Mouse (Mus musculus) stomach, postnatal 0 days (tissue): ENCODE results near the gene Abcb1a. TPM values are rescaled to one million over a fixed set of nuclear protein-coding genes. Genes with fewer than 3 reads are reported as not detected.
"Not testable (repeated sequence)": the region's sequence is repeated elsewhere in the genome, so short reads cannot be mapped to it uniquely, and the experiment has no call there.

Source experiments
- ATAC-seq: fragments of 200-750 bp; cut with Nextera tagmentation; 2 replicates; pipeline ENCODE4 v1.8.0; 2017; ENCODE audit not compliant: low FRiP score, low TSS enrichment
- DNase-seq: peaks from one replicate; pipeline ENCODE4 v3.0.0-alpha.2; 2016; ENCODE audit warnings: low spot score
- H3K27ac ChIP-seq: fragments of 300-500 bp; sonication (generic); replicated peaks from 2 replicates; pipeline ENCODE4 v1.5.1; 2014; ENCODE audit warnings: mild to moderate bottlenecking, control low read depth
- H3K27me3 ChIP-seq: fragments of 300-500 bp; sonication (generic); 2 replicates; pipeline ENCODE4 v1.6.1; 2014; ENCODE audit warnings: low read length; ENCODE audit not compliant: control insufficient read depth, insufficient read depth
- H3K36me3 ChIP-seq: fragments of 300-500 bp; sonication (generic); 2 replicates; pipeline ENCODE4 v1.6.1; 2014; ENCODE audit warnings: low read length, mixed read lengths; ENCODE audit not compliant: control insufficient read depth, insufficient read depth
- H3K4me1 ChIP-seq: fragments of 300-500 bp; sonication (generic); replicated peaks from 2 replicates; pipeline ENCODE4 v1.6.1; 2014; ENCODE audit warnings: antibody characterized with exemption; ENCODE audit not compliant: control insufficient read depth, insufficient read depth
- H3K4me2 ChIP-seq: fragments of 300-500 bp; sonication (generic); replicated peaks from 2 replicates; pipeline ENCODE4 v1.6.1; 2014; ENCODE audit warnings: low read depth, mild to moderate bottlenecking, control low read depth, moderate library complexity
- H3K4me3 ChIP-seq: fragments of 300-500 bp; sonication (generic); 2 replicates; pipeline ENCODE4 v1.5.1; 2014; ENCODE audit warnings: low read depth, low read length, control low read depth
- H3K9ac ChIP-seq: fragments of 300-500 bp; sonication (generic); 2 replicates; pipeline ENCODE4 v1.6.1; 2014; ENCODE audit warnings: mild to moderate bottlenecking, low read length, control low read depth, mixed read lengths
- H3K9me3 ChIP-seq: fragments of 300-500 bp; sonication (generic); 2 replicates; pipeline ENCODE4 v1.6.1; 2016; ENCODE audit warnings: low read length; ENCODE audit not compliant: control insufficient read depth
- CTCF ChIP-seq: IDR thresholded peaks from 2 replicates; pipeline ENCODE4 v1.5.1; 2016; ENCODE audit warnings: antibody characterized with exemption, low read depth, mild to moderate bottlenecking, moderate library complexity
- EP300 ChIP-seq: optimal IDR thresholded peaks from 2 replicates; pipeline ENCODE3; 2016; ENCODE audit warnings: antibody characterized with exemption
- WGBS: fragments of 180-500 bp; shearing (Covaris S2); extraction: QIAGEN DNeasy Blood & Tissue Kit; methylation state at CpG from one replicate; pipeline ENCODE4 v1.1.7; 2014; 5-methylcytosine and 5-hydroxymethylcytosine counted together
- polyA plus RNA-seq: library from polyadenylated mRNA; unstranded; fragments of >200 nt; fragmentation: Nextera tagmentation; extraction: Ambion mirVana; gene quantifications from 2 replicates; pipeline ENCODE4 v1.2.1, GENCODE M21; 2015

The Abcb1a gene
- polyA plus RNA-seq, 1 experiment from 2014 or later, result 1.8 TPM

DNA sequence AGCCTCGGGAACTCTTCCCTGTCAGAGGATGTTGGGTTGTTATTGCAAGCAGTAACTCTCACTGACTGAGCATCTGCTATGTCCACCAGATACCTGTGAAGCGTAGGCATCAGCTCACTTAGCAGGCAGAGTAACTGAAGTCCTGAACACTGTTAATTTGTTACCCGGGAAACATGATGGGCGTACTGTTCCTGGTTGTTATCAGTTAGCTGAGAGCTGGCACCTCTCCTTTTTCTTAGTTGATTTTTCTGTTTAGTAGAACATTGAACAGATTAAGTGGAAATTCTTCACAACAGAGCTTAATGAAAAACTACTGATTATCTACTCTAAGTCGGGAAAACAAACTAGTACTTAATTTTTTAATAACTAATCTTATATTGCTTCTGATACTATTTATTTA lies 27.7 kb downstream of the Abcb1a start:
- 68% methylated on average over 5 of the region's 5 CpGs for WGBS
- no peak for DNase-seq
- H3K27ac ChIP-seq, result no peak overlapping the region
- H3K4me3 ChIP-seq, result no peak overlapping the region
- no peak overlapping the region for H3K4me2 ChIP-seq
- no peaks in the 10 kb centered on the region for H3K27me3 ChIP-seq
- H3K36me3 ChIP-seq, result no peaks in the 10 kb centered on the region
- no peak for ATAC-seq
- no peaks in the 10 kb centered on the region for H3K4me1 ChIP-seq
- no peak overlapping the region for H3K9ac ChIP-seq
- H3K9me3 ChIP-seq, result no peaks in the 10 kb centered on the region
- TF ChIP-seq CTCF, result no peak
- no peak for TF ChIP-seq EP300

- Histone ChIP-seq H3K27ac (no peak overlapping the region), H3K9ac (no peak overlapping the region), H3K4me2 (no peak overlapping the region), H3K4me3 (no peak overlapping the region), H3K36me3 (no peaks in the 10 kb centered on the region), H3K4me1 (no peaks in the 10 kb centered on the region), H3K9me3 (no peaks in the 10 kb centered on the region), H3K27me3 (no peaks in the 10 kb centered on the region)
- TF ChIP-seq EP300 (no peak), CTCF (no peak)
- ATAC-seq, result no peak
- no peak for DNase-seq
Observed at GRCm38 (mm10) chr5:8716061-8716460, 56.2 kb downstream of the Abcb1a start.

DNA sequence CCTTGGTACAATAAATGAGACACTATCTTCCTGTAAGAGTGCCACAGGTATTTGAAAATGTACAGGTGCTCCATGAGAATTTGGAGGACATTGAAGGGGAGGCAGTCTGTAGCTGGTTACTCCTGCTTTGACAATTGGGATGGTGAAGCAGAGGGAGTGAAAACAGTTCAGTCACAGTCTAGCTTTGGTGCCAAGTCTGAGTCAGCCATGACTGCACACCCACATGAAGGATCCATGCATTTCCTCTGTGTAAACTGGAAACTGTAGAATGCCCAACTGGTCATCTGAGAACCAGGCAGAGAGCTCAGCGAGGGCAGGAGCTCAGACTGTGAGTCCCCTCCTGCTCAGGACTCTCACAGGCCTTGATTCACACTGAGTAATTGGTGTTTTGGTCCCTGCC lies 59.7 kb downstream of the Abcb1a start:
- TF ChIP-seq EP300 (no peak), CTCF (no peak)
- WGBS, result 74% methylated on average over 1 of the region's 1 CpGs
- no peaks in the 10 kb centered on the region for H3K9me3 ChIP-seq
- no peak overlapping the region for H3K4me2 ChIP-seq
- H3K4me3 ChIP-seq, result no peak overlapping the region
- no peak for ATAC-seq
- no peak overlapping the region for H3K27ac ChIP-seq
- H3K27me3 ChIP-seq, result no peaks in the 10 kb centered on the region
- H3K36me3 ChIP-seq, result no peaks in the 10 kb centered on the region
- H3K4me1 ChIP-seq, result no peaks in the 10 kb centered on the region
- no peak for DNase-seq
- H3K9ac ChIP-seq, result no peak overlapping the region

GRCm38 (mm10) chr5:8722224-8722623 lies 62.3 kb downstream of the Abcb1a start:
- TF ChIP-seq EP300 (no peak), CTCF (no peak)
- Histone ChIP-seq H3K4me1 (no peaks in the 10 kb centered on the region), H3K4me3 (no peak overlapping the region), H3K27ac (no peak overlapping the region), H3K36me3 (no peaks in the 10 kb centered on the region), H3K27me3 (no peaks in the 10 kb centered on the region), H3K4me2 (no peak overlapping the region), H3K9ac (no peak overlapping the region), H3K9me3 (no peaks in the 10 kb centered on the region)
- ATAC-seq (no peak), DNase-seq (no peak)
- 17% methylated on average over 1 of the region's 1 CpGs for WGBS

DNA sequence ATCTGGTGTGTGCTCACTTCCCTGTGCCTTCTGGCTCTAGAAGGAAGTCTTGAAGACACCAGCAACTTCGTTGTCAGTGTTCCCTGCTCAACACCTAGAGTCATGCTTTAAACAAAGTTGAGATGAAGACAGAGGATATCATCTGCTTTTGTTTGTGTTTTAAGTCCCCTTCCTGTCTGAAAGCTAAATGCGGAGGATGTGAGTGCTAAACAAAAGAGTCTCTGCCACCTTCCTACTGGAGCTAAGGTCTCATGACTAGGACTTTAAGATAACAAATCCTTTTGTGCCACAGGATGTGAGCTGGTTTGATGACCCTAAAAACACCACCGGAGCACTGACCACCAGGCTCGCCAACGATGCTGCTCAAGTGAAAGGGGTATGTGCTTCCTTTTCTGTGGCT lies 63.0 kb downstream of the Abcb1a start:
- Histone ChIP-seq H3K36me3 (no peaks in the 10 kb centered on the region), H3K4me1 (no peaks in the 10 kb centered on the region), H3K27ac (no peak overlapping the region), H3K27me3 (no peaks in the 10 kb centered on the region), H3K4me3 (no peak overlapping the region), H3K9ac (no peak overlapping the region), H3K4me2 (no peak overlapping the region), H3K9me3 (no peaks in the 10 kb centered on the region)
- no peak for ATAC-seq
- no peak for TF ChIP-seq EP300
- no peak for TF ChIP-seq CTCF
- DNase-seq, result no peak
- WGBS, result 65% methylated on average over 5 of the region's 5 CpGs

- H3K27ac ChIP-seq, result no peak overlapping the region
- H3K4me3 ChIP-seq, result no peak overlapping the region
- DNase-seq, result no peak
- no peaks in the 10 kb centered on the region for H3K9me3 ChIP-seq
- ATAC-seq, result no peak
- H3K27me3 ChIP-seq, result no peaks in the 10 kb centered on the region
- no peak for TF ChIP-seq EP300
- no peak for TF ChIP-seq CTCF
- no peaks in the 10 kb centered on the region for H3K4me1 ChIP-seq
- 56% methylated on average over 4 of the region's 4 CpGs for WGBS
- no peak overlapping the region for H3K9ac ChIP-seq
- H3K36me3 ChIP-seq, result no peaks in the 10 kb centered on the region
- no peak overlapping the region for H3K4me2 ChIP-seq
Observed at GRCm38 (mm10) chr5:8727760-8728159, 67.9 kb downstream of the Abcb1a start.

- H3K4me1 ChIP-seq, result no peaks in the 10 kb centered on the region
- no peak overlapping the region for H3K9ac ChIP-seq
- no peaks in the 10 kb centered on the region for H3K27me3 ChIP-seq
- H3K27ac ChIP-seq, result no peak overlapping the region
- H3K36me3 ChIP-seq, result no peaks in the 10 kb centered on the region
- ATAC-seq (no peak), DNase-seq (no peak)
- TF ChIP-seq EP300 (no peak), CTCF (no peak)
- H3K4me2 ChIP-seq, result no peak overlapping the region
- no peak overlapping the region for H3K4me3 ChIP-seq
- H3K9me3 ChIP-seq, result no peaks in the 10 kb centered on the region
Observed at GRCm38 (mm10) chr5:8732639-8733038, 72.8 kb downstream of the Abcb1a start.

GRCm38 (mm10) chr5:8733307-8733706 lies 73.4 kb downstream of the Abcb1a start:
- H3K27me3 ChIP-seq, ATAC-seq, DNase-seq, H3K9ac ChIP-seq, H3K4me2 ChIP-seq, H3K4me1 ChIP-seq, H3K9me3 ChIP-seq, H3K36me3 ChIP-seq, H3K27ac ChIP-seq, H3K4me3 ChIP-seq: not testable (repeated sequence)
- WGBS, result 66% methylated on average over 7 of the region's 10 CpGs
